Mouse (Mus musculus): ENCODE data around the gene Prkca. TPM values are rescaled to one million over a fixed set of nuclear protein-coding genes. Genes with fewer than 3 reads are reported as not detected.

The Prkca gene
- total RNA-seq (2021): 100 to 1,000 TPM; 211 to 215 TPM

GRCm38 (mm10) chr11:108343789-108344462, at the start of gene Prkca:
Gene Prkca (minus strand): TSS chr11:108343928.
- peak; percentile 93 for DNase-seq (ENCODE audit: extremely low spot score in 1 of 2, low spot score in 1 of 2)

- no peak for DNase-seq (ENCODE audit: extremely low spot score in 1 of 2, low spot score in 1 of 2)
Measured at GRCm38 (mm10) chr11:108385666-108386024, 41.9 kb upstream of the Prkca start.

GRCm38 (mm10) chr11:108384920-108385665, 41.4 kb upstream of the Prkca start:
- DNase-seq (ENCODE audit: extremely low spot score in 1 of 2, low spot score in 1 of 2): no peak

- DNase-seq (ENCODE audit: extremely low spot score in 1 of 2, low spot score in 1 of 2): no peak
Measured at GRCm38 (mm10) chr11:108382664-108383063, 38.9 kb upstream of the Prkca start.

- DNase-seq (ENCODE audit: extremely low spot score in 1 of 2, low spot score in 1 of 2): no peak
Measured at GRCm38 (mm10) chr11:108378363-108378751, 34.6 kb upstream of the Prkca start.

- DNase-seq (ENCODE audit: extremely low spot score in 1 of 2, low spot score in 1 of 2): peak; percentile 53 to 90
Measured at GRCm38 (mm10) chr11:108377680-108378362, 34.1 kb upstream of the Prkca start.

GRCm38 (mm10) chr11:108376815-108377214, 33.1 kb upstream of the Prkca start:
- no peak for DNase-seq (ENCODE audit: extremely low spot score in 1 of 2, low spot score in 1 of 2)

GRCm38 (mm10) chr11:108367046-108367445, 23.3 kb upstream of the Prkca start:
- DNase-seq (ENCODE audit: extremely low spot score in 1 of 2, low spot score in 1 of 2): no peak

- no peak for DNase-seq (ENCODE audit: extremely low spot score in 1 of 2, low spot score in 1 of 2)
Measured at GRCm38 (mm10) chr11:108365600-108365999, 21.9 kb upstream of the Prkca start.

GRCm38 (mm10) chr11:108364945-108365589, 21.3 kb upstream of the Prkca start:
- no peak for DNase-seq (ENCODE audit: extremely low spot score in 1 of 2, low spot score in 1 of 2)

- no peak for DNase-seq (ENCODE audit: extremely low spot score in 1 of 2, low spot score in 1 of 2)
Measured at GRCm38 (mm10) chr11:108363991-108364390, 20.3 kb upstream of the Prkca start.

- no peak for DNase-seq (ENCODE audit: extremely low spot score in 1 of 2, low spot score in 1 of 2)
Measured at GRCm38 (mm10) chr11:108362965-108363364, 19.2 kb upstream of the Prkca start.

- DNase-seq (ENCODE audit: extremely low spot score in 1 of 2, low spot score in 1 of 2): no peak
Measured at GRCm38 (mm10) chr11:108360983-108361382, 17.3 kb upstream of the Prkca start.

GRCm38 (mm10) chr11:108358911-108359310, 15.2 kb upstream of the Prkca start:
- no peak for DNase-seq (ENCODE audit: extremely low spot score in 1 of 2, low spot score in 1 of 2)

GRCm38 (mm10) chr11:108356020-108356419, 12.3 kb upstream of the Prkca start:
- no peak for DNase-seq (ENCODE audit: extremely low spot score in 1 of 2, low spot score in 1 of 2)

- DNase-seq (ENCODE audit: extremely low spot score in 1 of 2, low spot score in 1 of 2): no peak
Measured at GRCm38 (mm10) chr11:108352842-108353388, 9.2 kb upstream of the Prkca start.

GRCm38 (mm10) chr11:108350799-108351198, 7.1 kb upstream of the Prkca start:
- DNase-seq (ENCODE audit: extremely low spot score in 1 of 2, low spot score in 1 of 2): no peak

- no peak for DNase-seq (ENCODE audit: extremely low spot score in 1 of 2, low spot score in 1 of 2)
Measured at GRCm38 (mm10) chr11:108345321-108345720, 1.6 kb upstream of the Prkca start.

- DNase-seq (ENCODE audit: extremely low spot score in 1 of 2, low spot score in 1 of 2): no peak
Measured at GRCm38 (mm10) chr11:108344759-108345158, 1.0 kb upstream of the Prkca start.

All from layer of hippocampus, postnatal 25 days (tissue).